Mouse (Mus musculus): ENCODE data around the gene Rnf220.

The Rnf220 gene

GRCm38 (mm10) chr4:117389264-117390054 lies 107.4 kb downstream of the Rnf220 start:
- in situ Hi-C loops (cut with MboI; ENCODE audit: unreplicated experiment in 2 of 2): no loop called here

- in situ Hi-C loops (cut with MboI; ENCODE audit: unreplicated experiment in 2 of 2): no loop called here
Measured at GRCm38 (mm10) chr4:117385247-117385646, 111.6 kb downstream of the Rnf220 start.

- in situ Hi-C loops (cut with MboI; ENCODE audit: unreplicated experiment in 2 of 2): no loop called here
Measured at GRCm38 (mm10) chr4:117381846-117382245, 115.0 kb downstream of the Rnf220 start.

GRCm38 (mm10) chr4:117380558-117380935 lies 116.3 kb downstream of the Rnf220 start:
- in situ Hi-C loops (cut with MboI; ENCODE audit: unreplicated experiment in 2 of 2): no loop called here

- in situ Hi-C loops (cut with MboI; ENCODE audit: unreplicated experiment in 2 of 2): no loop called here
Measured at GRCm38 (mm10) chr4:117379803-117380557, 116.9 kb downstream of the Rnf220 start.

GRCm38 (mm10) chr4:117374078-117374540 lies 122.7 kb downstream of the Rnf220 start:
- in situ Hi-C loops (cut with MboI; ENCODE audit: unreplicated experiment in 2 of 2): no loop called here

GRCm38 (mm10) chr4:117373324-117374077 lies 123.4 kb downstream of the Rnf220 start:
- in situ Hi-C loops (cut with MboI; ENCODE audit: unreplicated experiment in 2 of 2): no loop called here

GRCm38 (mm10) chr4:117371896-117372295 lies 125.0 kb downstream of the Rnf220 start:
- in situ Hi-C loops (cut with MboI; ENCODE audit: unreplicated experiment in 2 of 2): no loop called here

GRCm38 (mm10) chr4:117370354-117370753 lies 126.5 kb downstream of the Rnf220 start:
- in situ Hi-C loops (cut with MboI; ENCODE audit: unreplicated experiment in 2 of 2): no loop called here

- in situ Hi-C loops (cut with MboI; ENCODE audit: unreplicated experiment in 2 of 2): no loop called here
Measured at GRCm38 (mm10) chr4:117369571-117369970, 127.3 kb downstream of the Rnf220 start.

GRCm38 (mm10) chr4:117367365-117367764 lies 129.5 kb downstream of the Rnf220 start:
- in situ Hi-C loops (cut with MboI; ENCODE audit: unreplicated experiment in 2 of 2): no loop called here

GRCm38 (mm10) chr4:117362085-117362484 lies 134.8 kb downstream of the Rnf220 start:
- in situ Hi-C loops (cut with MboI; ENCODE audit: unreplicated experiment in 2 of 2): no loop called here

GRCm38 (mm10) chr4:117361558-117361873 lies 135.3 kb downstream of the Rnf220 start:
- in situ Hi-C loops (cut with MboI; ENCODE audit: unreplicated experiment in 2 of 2): no loop called here

GRCm38 (mm10) chr4:117360713-117361557 lies 135.9 kb downstream of the Rnf220 start:
- in situ Hi-C loops (cut with MboI; ENCODE audit: unreplicated experiment in 2 of 2): no loop called here

- in situ Hi-C loops (cut with MboI; ENCODE audit: unreplicated experiment in 2 of 2): loop anchor here in 1 of 2 experiments (10.0 kb wide), 1 partner anchor 315 kb away; no protein-coding TSS in a partner anchor
Measured at GRCm38 (mm10) chr4:117359803-117360382, 137.0 kb downstream of the Rnf220 start.

GRCm38 (mm10) chr4:117357917-117358316 lies 138.9 kb downstream of the Rnf220 start:
- in situ Hi-C loops (cut with MboI; ENCODE audit: unreplicated experiment in 2 of 2): loop anchor here in 1 of 2 experiments (10.0 kb wide), 1 partner anchor 317 kb away; no protein-coding TSS in a partner anchor

- in situ Hi-C loops (cut with MboI; ENCODE audit: unreplicated experiment in 2 of 2): loop anchor here in 1 of 2 experiments (10.0 kb wide), 1 partner anchor 318 kb away; no protein-coding TSS in a partner anchor
Measured at GRCm38 (mm10) chr4:117357104-117357503, 139.7 kb downstream of the Rnf220 start.

GRCm38 (mm10) chr4:117356223-117356622 lies 140.6 kb downstream of the Rnf220 start:
- in situ Hi-C loops (cut with MboI; ENCODE audit: unreplicated experiment in 2 of 2): loop anchor here in 1 of 2 experiments (10.0 kb wide), 1 partner anchor 319 kb away; no protein-coding TSS in a partner anchor

- in situ Hi-C loops (cut with MboI; ENCODE audit: unreplicated experiment in 2 of 2): loop anchor here in 1 of 2 experiments (10.0 kb wide), 1 partner anchor 320 kb away; no protein-coding TSS in a partner anchor
Measured at GRCm38 (mm10) chr4:117354651-117355050, 142.2 kb downstream of the Rnf220 start.
